Mouse (Mus musculus) left cerebral cortex, postnatal 10 days (tissue): ENCODE data around the gene Islr2. TPM values are rescaled to one million over a fixed set of nuclear protein-coding genes. Genes with fewer than 3 reads are reported as not detected.

Source experiments
- DNase-seq, 2 experiments: peaks; one replicate each; pipeline ENCODE4 v3.0.0; 2021 to 2022; ENCODE audit warnings: low spot score in 2 of 2, mixed read lengths in 1 of 2; ENCODE audit errors: extremely low spot score in 1 of 2
- intact Hi-C: fragments of 180-260 bp; cut with DNase I; formaldehyde crosslinking; loops from one replicate; pipeline ENCODE4 v1.15.1; 2025
- total RNA-seq, 2 experiments: library from RNA; stranded (reverse); gene quantifications; 2 replicates each; pipeline ENCODE4 v1.2.3; 2021

The Islr2 gene
- total RNA-seq, 2 experiments from 2014 or later: 130 to 138 TPM

- intact Hi-C loops: loop anchor here (10.0 kb wide), 1 partner anchor 266 kb away; no protein-coding TSS in a partner anchor
- peak in 1 of 2 experiments; percentile 19 for DNase-seq
Observed at GRCm38 (mm10) chr9:58200270-58201090, 3.6 kb downstream of the Islr2 start.

GRCm38 (mm10) chr9:58199381-58200269 is 4.5 kb downstream of the Islr2 start:
- intact Hi-C loops: loop anchor here (5.0 to 10.0 kb wide), 2 partner anchors 87 to 265 kb away; no protein-coding TSS in a partner anchor
- DNase-seq: peak in 1 of 2 experiments; percentile 50

- peak in 1 of 2 experiments; percentile 63 for DNase-seq
- intact Hi-C loops: loop anchor here (5.0 kb wide), 1 partner anchor 87 kb away; no protein-coding TSS in a partner anchor
Observed at GRCm38 (mm10) chr9:58198801-58199371, 5.2 kb downstream of the Islr2 start.

- intact Hi-C loops: loop anchor here (1.0 to 5.0 kb wide), 2 partner anchors 22 to 86 kb away; no protein-coding TSS in a partner anchor
- DNase-seq: peak in 1 of 2 experiments; percentile 75
Observed at GRCm38 (mm10) chr9:58197781-58198701, 6.1 kb downstream of the Islr2 start.

- intact Hi-C loops: loop anchor here (1.0 to 5.0 kb wide), 2 partner anchors 21 to 85 kb away; no protein-coding TSS in a partner anchor
- DNase-seq: no peak
Observed at GRCm38 (mm10) chr9:58196610-58197567, 7.2 kb downstream of the Islr2 start.

- no peak for DNase-seq
- intact Hi-C loops: loop anchor here (5.0 kb wide), 1 partner anchor 84 kb away; no protein-coding TSS in a partner anchor
Observed at GRCm38 (mm10) chr9:58196141-58196540, 8.0 kb downstream of the Islr2 start.

- DNase-seq: no peak
- intact Hi-C loops: loop anchor here (5.0 kb wide), 1 partner anchor 83 kb away; no protein-coding TSS in a partner anchor
Observed at GRCm38 (mm10) chr9:58195671-58196070, 8.4 kb downstream of the Islr2 start.

- intact Hi-C loops: no loop called here
- no peak for DNase-seq
Observed at GRCm38 (mm10) chr9:58194222-58194621, 9.9 kb downstream of the Islr2 start.

DNA sequence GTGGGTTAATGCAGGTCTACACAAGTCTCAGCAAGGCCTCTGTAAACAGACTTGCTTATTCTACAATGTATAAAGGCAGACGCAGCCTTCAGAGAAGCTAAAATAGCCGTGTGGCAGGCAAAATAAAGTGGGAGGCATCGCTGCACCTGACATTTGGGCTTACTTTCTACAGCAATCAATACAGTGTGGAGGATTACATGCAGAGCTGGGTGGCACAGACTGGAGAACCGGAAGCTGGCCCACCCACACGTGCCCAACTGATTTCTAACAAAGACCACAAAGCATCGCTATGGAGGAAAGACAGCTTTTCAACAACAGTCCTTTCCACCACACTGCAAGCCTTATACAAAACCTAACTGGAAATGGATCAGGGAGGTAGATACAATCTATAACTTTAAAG is 19.7 kb downstream of the Islr2 start:
- DNase-seq: no peak
- intact Hi-C loops: no loop called here

- DNase-seq: no peak
- intact Hi-C loops: no loop called here
Observed at GRCm38 (mm10) chr9:58179390-58179789, 24.7 kb downstream of the Islr2 start.

DNA sequence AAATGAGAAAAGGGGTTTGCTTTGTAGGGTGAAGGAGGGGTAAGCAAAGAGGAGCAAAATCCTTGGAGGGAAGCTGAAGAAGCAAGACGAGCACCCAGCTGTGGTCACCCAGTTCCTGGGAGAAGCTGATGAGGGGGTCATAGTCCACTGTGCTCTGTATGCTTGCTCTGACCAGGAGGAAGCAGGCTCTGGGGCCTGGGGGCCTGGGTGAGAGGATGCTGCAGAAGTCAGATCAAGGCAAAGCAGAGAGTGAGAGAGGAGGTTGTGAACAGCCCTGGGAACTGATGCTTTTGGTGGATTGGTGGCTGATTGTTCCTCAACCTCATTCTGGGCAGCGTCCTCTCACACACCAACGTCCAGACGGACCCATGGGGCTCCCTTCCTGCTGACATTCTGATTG is 27.0 kb downstream of the Islr2 start:
- intact Hi-C loops: no loop called here
- no peak for DNase-seq

DNA sequence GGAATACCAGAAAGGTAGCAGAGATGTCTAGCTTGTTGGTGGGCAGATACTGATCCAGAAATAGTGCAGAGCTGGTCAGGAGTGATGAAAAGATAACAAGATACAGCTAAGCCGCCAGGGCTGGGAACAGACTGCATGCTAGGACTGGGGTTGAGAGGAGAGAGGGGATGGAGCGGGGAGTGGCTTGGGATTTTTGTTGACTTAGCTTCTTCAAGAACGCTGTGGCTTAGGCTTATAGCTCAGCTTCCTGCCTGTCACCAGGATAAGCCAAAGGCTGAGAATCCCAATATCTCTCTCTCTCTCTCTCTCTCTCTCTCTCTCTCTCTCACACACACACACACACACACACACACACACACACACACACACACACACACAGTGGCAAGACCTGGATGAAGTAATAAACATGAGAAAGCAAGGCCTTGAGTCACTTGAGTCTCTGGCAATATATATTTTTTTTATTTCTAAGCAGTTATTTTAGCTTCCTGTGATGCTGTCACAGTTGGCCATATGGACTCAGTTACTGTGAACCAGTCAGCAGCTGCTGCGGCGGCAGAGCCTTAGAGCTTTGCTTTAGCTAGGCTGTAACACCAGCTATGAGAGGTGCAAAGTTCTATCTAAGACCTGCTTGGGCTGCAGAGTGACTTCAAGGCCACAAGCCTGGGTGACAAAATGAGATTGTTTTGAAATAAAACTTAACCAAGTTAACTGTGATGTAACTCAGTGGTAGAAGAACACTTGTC is 28.2 kb downstream of the Islr2 start:
- DNase-seq: no peak

GRCm38 (mm10) chr9:58174818-58175251 is 29.3 kb downstream of the Islr2 start:
- DNase-seq: no peak
- intact Hi-C loops: no loop called here

More for the DNA sequence above, 28.2 kb downstream of the Islr2 start:
- intact Hi-C loops: loop anchor here (1.0 kb wide), 1 partner anchor 21 kb away; no protein-coding TSS in a partner anchor

GRCm38 (mm10) chr9:58172863-58173262 is 31.3 kb downstream of the Islr2 start:
- intact Hi-C loops: no loop called here

GRCm38 (mm10) chr9:58169426-58169825 is 34.7 kb downstream of the Islr2 start:
- no peak for DNase-seq
- intact Hi-C loops: no loop called here

More at GRCm38 (mm10) chr9:58172863-58173262, 31.3 kb downstream of the Islr2 start:
- DNase-seq: no peak

- DNase-seq: no peak
- intact Hi-C loops: no loop called here
Observed at GRCm38 (mm10) chr9:58168880-58169279, 35.2 kb downstream of the Islr2 start.
